Comparison of ENCODE assay signal across 20 mouse cellular contexts in genomic region chr1:95459355-95459754, GRCm38 (mm10).
A peak's percentile ranks its signal among the peaks of the same experiment; 100 is the strongest.
DNase-seq lines count a peak whose midpoint lies in the region; ATAC-seq and TF ChIP-seq lines count a peak whose summit lies in the region.
"Had no signal": no experiment of that assay in that cellular context is flagged by ENCODE, and none has a peak within 500 bp of the region (broad histone marks: within the 10 kb centered on the region; RNA-seq: fewer than 3 reads in every experiment).

No protein-coding gene starts in this region.

- no peaks in the 10 kb centered on the region for H3K36me3 ChIP-seq in macrophage (ENCODE audit: inconsistent target)
- H3K36me3 ChIP-seq in heart, embryonic 10.5 days = no peaks in the 10 kb centered on the region
- H3K36me3 ChIP-seq: embryonic facial prominence, embryonic 15.5 days; forebrain, embryonic 10.5 days; forebrain, embryonic 15.5 days; heart, embryonic 12.5 days; hindbrain, embryonic 15.5 days had no signal

- DNase-seq in 416B (ENCODE audit: low read depth) = peak; percentile 50
- no peak for DNase-seq in left cerebral cortex, adult 11 months (ENCODE audit: low spot score)
- no peak for DNase-seq in urinary bladder, postnatal 25 days (ENCODE audit: low spot score)
- DNase-seq in heart, embryonic 10.5 days (ENCODE audit: low spot score) = no peak
- DNase-seq: adrenal gland, adult 8-10 months; cerebellum, adult 11-12 months; cerebellum, adult 9-10 months; cerebellum, postnatal 36 days; embryo, embryonic 11 days; heart, adult 2 months had no signal

- no peaks in the 10 kb centered on the region for H3K27me3 ChIP-seq in heart, embryonic 10.5 days (ENCODE audit: insufficient read depth, poor library complexity, severe bottlenecking)
- H3K27me3 ChIP-seq: CH12.LX; embryonic facial prominence, embryonic 15.5 days; forebrain, embryonic 15.5 days; heart, embryonic 12.5 days; hindbrain, embryonic 15.5 days had no signal

- no peaks in the 10 kb centered on the region for H3K9me3 ChIP-seq in heart, embryonic 10.5 days
- H3K9me3 ChIP-seq: embryonic facial prominence, embryonic 15.5 days; forebrain, embryonic 15.5 days; hindbrain, embryonic 15.5 days had no signal

- no peak for TF ChIP-seq CTCF in bone marrow macrophage, adult 2 months (IDR thresholded peaks at IDR 0.05; ENCODE audit: low read depth, low read length)

- H3K79me2 ChIP-seq in macrophage (ENCODE audit: inconsistent target) = no peaks in the 10 kb centered on the region

- ATAC-seq in neutrophil, adult 5-6 weeks (ENCODE audit: extremely low read depth, insufficient number of reproducible peaks, low FRiP score, poor library complexity, severe bottlenecking) = peak; percentile 61
- ATAC-seq: forebrain, embryonic 15.5 days had no signal

- peaks cover 5% of the 10 kb centered on the region for H3K4me1 ChIP-seq in bone marrow macrophage, adult 2 months (ENCODE audit: control insufficient read depth, insufficient read depth, low read length)
- H3K4me1 ChIP-seq in heart, embryonic 10.5 days = no peaks in the 10 kb centered on the region
- H3K4me1 ChIP-seq: embryonic facial prominence, embryonic 15.5 days; forebrain, embryonic 10.5 days; forebrain, embryonic 15.5 days; heart, embryonic 12.5 days; hindbrain, embryonic 15.5 days had no signal

- WGBS in macrophage (ENCODE audit: missing documents) = 29% methylated on average over 1 of the region's 1 CpGs
- 77% methylated on average over 1 of the region's 1 CpGs for WGBS in heart, embryonic 10.5 days

- no peak for TF ChIP-seq POLR2A in bone marrow macrophage, adult 2 months (IDR thresholded peaks at IDR 0.05; ENCODE audit: borderline replicate concordance, low read depth, low read length)

- no peak overlapping the region for H3K4me3 ChIP-seq in bone marrow macrophage, adult 2 months (ENCODE audit: insufficient read depth, low read length)
- no peak overlapping the region for H3K4me3 ChIP-seq in macrophage (ENCODE audit: inconsistent target)
- no peak overlapping the region for H3K4me3 ChIP-seq in heart, embryonic 10.5 days
- H3K4me3 ChIP-seq: embryonic facial prominence, embryonic 15.5 days; erythroblast, embryonic 14.5 days; forebrain, embryonic 10.5 days; forebrain, embryonic 15.5 days; heart, adult 2 months; heart, embryonic 12.5 days; hindbrain, embryonic 15.5 days had no signal

- H3K27ac ChIP-seq in bone marrow macrophage, adult 2 months (ENCODE audit: insufficient read depth, low read depth, low read length) = peak overlapping the region; percentile 40
- 0 out of 2 replicates have a peak overlapping the region, but pooled peaks have one; percentile 7 for H3K27ac ChIP-seq in macrophage
- H3K27ac ChIP-seq in heart, embryonic 10.5 days = no peak overlapping the region
- H3K27ac ChIP-seq: embryonic facial prominence, embryonic 15.5 days; forebrain, embryonic 10.5 days; forebrain, embryonic 15.5 days; heart, adult 2 months; hindbrain, embryonic 15.5 days had no signal
